Mouse (Mus musculus): ENCODE measurements around the gene Micu2. TPM values are rescaled to one million over a fixed set of nuclear protein-coding genes. Genes with fewer than 3 reads are reported as not detected.
A peak's percentile ranks its signal among the peaks of the same experiment; 100 is the strongest.

The Micu2 gene
- polyA plus RNA-seq, 1 experiment from 2014 or later: 46.5 TPM

GRCm38 (mm10) chr14:57890011-57890842, 108.8 kb downstream of the Micu2 start, which contains the start of gene Zdhhc20:
Gene Zdhhc20, minus strand, starts transcription at chr14:57890276.
- Histone ChIP-seq H3K27ac (ENCODE audit: low read depth, low read length) (peak within 1 kb of the TSS; percentile 82), H3K9ac (replicated peaks; ENCODE audit: low read depth, low read length) (peak within 1 kb of the TSS; percentile 92), H3K27me3 (ENCODE audit: control insufficient read depth, insufficient read depth, low read length) (no peaks in the 10 kb centered on the region), H3K4me2 (ENCODE audit: low read depth, low read length) (peak within 1 kb of the TSS; percentile 63), H3K36me3 (ENCODE audit: control insufficient read depth, insufficient read depth, low read length) (no peaks in the 10 kb centered on the region), H3K4me3 (ENCODE audit: low read depth, low read length) (peak within 1 kb of the TSS; percentile 90), H3K9me3 (ENCODE audit: control insufficient read depth, low read length) (no peaks in the 10 kb centered on the region), H3K4me1 (ENCODE audit: control insufficient read depth, insufficient read depth, low read length) (peaks cover 11% of the 10 kb centered on the region; the same call in 1 of the 2 replicates)
- peak; percentile 94 for ATAC-seq (ENCODE audit: low read depth)
- WGBS: 4% methylated on average over 54 of the region's 65 CpGs

GRCm38 (mm10) chr14:57889541-57890010, 109.5 kb downstream of the Micu2 start:
- H3K9ac ChIP-seq (replicated peaks; ENCODE audit: low read depth, low read length): peak overlapping the region; percentile 92
- peak overlapping the region; percentile 82 for H3K27ac ChIP-seq (ENCODE audit: low read depth, low read length)
- WGBS: under 1% methylated on average over 37 of the region's 37 CpGs
- H3K36me3 ChIP-seq (ENCODE audit: control insufficient read depth, insufficient read depth, low read length): no peaks in the 10 kb centered on the region
- peak overlapping the region; percentile 63 for H3K4me2 ChIP-seq (ENCODE audit: low read depth, low read length)
- H3K4me3 ChIP-seq (ENCODE audit: low read depth, low read length): peak overlapping the region; percentile 90
- H3K4me1 ChIP-seq (ENCODE audit: control insufficient read depth, insufficient read depth, low read length): peaks cover 11% of the 10 kb centered on the region; the same call in 1 of the 2 replicates
- H3K9me3 ChIP-seq (ENCODE audit: control insufficient read depth, low read length): no peaks in the 10 kb centered on the region
- peak; percentile 18 for ATAC-seq (ENCODE audit: low read depth)
- H3K27me3 ChIP-seq (ENCODE audit: control insufficient read depth, insufficient read depth, low read length): no peaks in the 10 kb centered on the region

- ATAC-seq (ENCODE audit: low read depth): no peak
- peaks cover 14% of the 10 kb centered on the region; the same call in 1 of the 2 replicates for H3K4me1 ChIP-seq (ENCODE audit: control insufficient read depth, insufficient read depth, low read length)
- no peaks in the 10 kb centered on the region for H3K9me3 ChIP-seq (ENCODE audit: control insufficient read depth, low read length)
- no peaks in the 10 kb centered on the region for H3K27me3 ChIP-seq (ENCODE audit: control insufficient read depth, insufficient read depth, low read length)
- no peak overlapping the region for H3K9ac ChIP-seq (replicated peaks; ENCODE audit: low read depth, low read length)
- H3K4me3 ChIP-seq (ENCODE audit: low read depth, low read length): no peak overlapping the region
- H3K27ac ChIP-seq (ENCODE audit: low read depth, low read length): no peak overlapping the region
- H3K36me3 ChIP-seq (ENCODE audit: control insufficient read depth, insufficient read depth, low read length): no peaks in the 10 kb centered on the region
- 68% methylated on average over 8 of the region's 8 CpGs for WGBS
- H3K4me2 ChIP-seq (ENCODE audit: low read depth, low read length): no peak overlapping the region
Measured at GRCm38 (mm10) chr14:57887171-57887570, 111.9 kb downstream of the Micu2 start.

GRCm38 (mm10) chr14:57886032-57886431, 113.0 kb downstream of the Micu2 start:
- H3K4me3 ChIP-seq (ENCODE audit: low read depth, low read length): no peak overlapping the region
- no peaks in the 10 kb centered on the region for H3K9me3 ChIP-seq (ENCODE audit: control insufficient read depth, low read length)
- no peak for ATAC-seq (ENCODE audit: low read depth)
- no peak overlapping the region for H3K27ac ChIP-seq (ENCODE audit: low read depth, low read length)
- 87% methylated on average over 2 of the region's 2 CpGs for WGBS
- H3K9ac ChIP-seq (replicated peaks; ENCODE audit: low read depth, low read length): no peak overlapping the region
- no peaks in the 10 kb centered on the region for H3K27me3 ChIP-seq (ENCODE audit: control insufficient read depth, insufficient read depth, low read length)
- H3K4me2 ChIP-seq (ENCODE audit: low read depth, low read length): no peak overlapping the region
- H3K4me1 ChIP-seq (ENCODE audit: control insufficient read depth, insufficient read depth, low read length): peaks cover 14% of the 10 kb centered on the region; the same call in 1 of the 2 replicates
- no peaks in the 10 kb centered on the region for H3K36me3 ChIP-seq (ENCODE audit: control insufficient read depth, insufficient read depth, low read length)

DNA sequence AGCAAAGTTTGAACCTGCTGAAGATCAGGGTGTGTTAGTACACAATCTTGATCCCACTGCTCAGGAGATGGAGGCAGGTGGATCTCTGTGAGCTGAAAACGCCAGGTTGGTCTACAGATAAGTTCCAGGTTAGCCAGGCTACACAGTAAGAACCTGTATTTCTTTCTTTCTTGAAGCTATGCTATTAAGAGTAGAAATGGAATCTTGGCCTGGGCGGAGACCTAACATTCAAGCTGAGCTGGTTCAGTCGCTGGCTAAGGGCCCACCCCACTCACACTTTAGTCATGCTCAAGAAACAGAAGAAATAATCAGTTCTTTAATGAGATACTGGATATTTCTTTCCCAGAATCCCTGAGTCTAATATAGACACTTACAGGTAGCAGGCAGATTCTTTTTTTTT, 115.7 kb downstream of the Micu2 start:
- H3K4me3 ChIP-seq (ENCODE audit: low read depth, low read length): no peak overlapping the region

DNA sequence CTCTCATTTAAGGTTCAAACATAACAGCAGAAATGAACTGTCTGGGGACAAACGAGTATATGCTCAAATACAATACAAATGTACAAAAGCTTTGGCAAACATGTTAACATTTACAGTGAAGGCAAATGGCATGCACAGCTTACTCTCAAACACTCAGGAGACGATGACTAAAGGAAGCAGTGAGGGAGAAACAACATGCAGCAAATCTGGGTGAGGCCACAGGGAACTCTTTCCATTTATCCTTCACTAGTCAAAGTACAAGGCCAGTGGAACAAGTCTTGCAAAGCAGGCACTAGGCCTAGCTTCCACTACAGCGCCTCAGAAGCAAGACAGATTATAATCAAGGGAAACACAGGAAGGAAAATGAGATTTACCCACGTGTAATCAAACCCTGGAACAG, 116.3 kb downstream of the Micu2 start:
- no peak overlapping the region for H3K27ac ChIP-seq (ENCODE audit: low read depth, low read length)
- H3K4me1 ChIP-seq (ENCODE audit: control insufficient read depth, insufficient read depth, low read length): peaks cover 7% of the 10 kb centered on the region; the same call in 1 of the 2 replicates
- H3K9ac ChIP-seq (replicated peaks; ENCODE audit: low read depth, low read length): no peak overlapping the region
- no peaks in the 10 kb centered on the region for H3K9me3 ChIP-seq (ENCODE audit: control insufficient read depth, low read length)
- no peak for ATAC-seq (ENCODE audit: low read depth)
- H3K27me3 ChIP-seq (ENCODE audit: control insufficient read depth, insufficient read depth, low read length): no peaks in the 10 kb centered on the region
- no peak overlapping the region for H3K4me2 ChIP-seq (ENCODE audit: low read depth, low read length)
- 72% methylated on average over 4 of the region's 4 CpGs for WGBS
- H3K4me3 ChIP-seq (ENCODE audit: low read depth, low read length): no peak overlapping the region
- no peaks in the 10 kb centered on the region for H3K36me3 ChIP-seq (ENCODE audit: control insufficient read depth, insufficient read depth, low read length)

More for the DNA sequence above, 115.7 kb downstream of the Micu2 start:
- Histone ChIP-seq H3K4me1 (ENCODE audit: control insufficient read depth, insufficient read depth, low read length) (peaks cover 13% of the 10 kb centered on the region; the same call in 1 of the 2 replicates), H3K27me3 (ENCODE audit: control insufficient read depth, insufficient read depth, low read length) (no peaks in the 10 kb centered on the region), H3K27ac (ENCODE audit: low read depth, low read length) (no peak overlapping the region), H3K9me3 (ENCODE audit: control insufficient read depth, low read length) (no peaks in the 10 kb centered on the region), H3K4me2 (ENCODE audit: low read depth, low read length) (no peak overlapping the region), H3K36me3 (ENCODE audit: control insufficient read depth, insufficient read depth, low read length) (no peaks in the 10 kb centered on the region), H3K9ac (replicated peaks; ENCODE audit: low read depth, low read length) (no peak overlapping the region)
- no peak for ATAC-seq (ENCODE audit: low read depth)
- WGBS: 95% methylated on average over 3 of the region's 3 CpGs

GRCm38 (mm10) chr14:57881793-57882192, 117.3 kb downstream of the Micu2 start:
- 52% methylated on average over 4 of the region's 4 CpGs for WGBS
- Histone ChIP-seq H3K27me3 (ENCODE audit: control insufficient read depth, insufficient read depth, low read length) (no peaks in the 10 kb centered on the region), H3K9me3 (ENCODE audit: control insufficient read depth, low read length) (no peaks in the 10 kb centered on the region), H3K27ac (ENCODE audit: low read depth, low read length) (no peak overlapping the region), H3K4me2 (ENCODE audit: low read depth, low read length) (no peak overlapping the region), H3K9ac (replicated peaks; ENCODE audit: low read depth, low read length) (no peak overlapping the region), H3K36me3 (ENCODE audit: control insufficient read depth, insufficient read depth, low read length) (no peaks in the 10 kb centered on the region), H3K4me3 (ENCODE audit: low read depth, low read length) (no peak overlapping the region), H3K4me1 (ENCODE audit: control insufficient read depth, insufficient read depth, low read length) (0 out of 2 replicates have a peak, but pooled peaks cover 3% of the 10 kb centered on the region)
- ATAC-seq (ENCODE audit: low read depth): peak; percentile 49; the same call in 1 of the 2 replicates

DNA sequence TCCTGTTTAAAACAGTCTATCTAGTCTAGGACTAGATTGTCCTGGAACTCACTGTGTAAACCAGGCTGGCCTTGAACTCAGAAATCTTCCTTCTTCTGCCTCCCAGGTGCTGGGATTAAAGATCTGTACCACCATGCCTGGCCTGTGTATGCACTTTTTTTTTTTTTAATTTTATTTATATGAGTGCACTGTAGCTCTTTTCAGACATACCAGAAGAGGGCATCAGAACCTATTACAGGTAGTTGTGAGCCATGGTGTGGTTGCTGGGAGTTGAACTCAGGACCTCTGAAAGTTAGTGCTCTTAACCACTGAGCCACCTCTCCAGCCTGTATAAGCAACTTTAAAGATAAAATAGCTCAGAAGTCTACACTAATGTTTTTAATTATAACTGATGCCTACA, 118.0 kb downstream of the Micu2 start:
- no peak for ATAC-seq (ENCODE audit: low read depth)
- Histone ChIP-seq H3K4me1 (ENCODE audit: control insufficient read depth, insufficient read depth, low read length) (0 out of 2 replicates have a peak, but pooled peaks cover 3% of the 10 kb centered on the region), H3K27ac (ENCODE audit: low read depth, low read length) (no peak overlapping the region), H3K4me3 (ENCODE audit: low read depth, low read length) (no peak overlapping the region), H3K27me3 (ENCODE audit: control insufficient read depth, insufficient read depth, low read length) (no peaks in the 10 kb centered on the region), H3K36me3 (ENCODE audit: control insufficient read depth, insufficient read depth, low read length) (no peaks in the 10 kb centered on the region), H3K4me2 (ENCODE audit: low read depth, low read length) (no peak overlapping the region), H3K9me3 (ENCODE audit: control insufficient read depth, low read length) (no peaks in the 10 kb centered on the region), H3K9ac (replicated peaks; ENCODE audit: low read depth, low read length) (no peak overlapping the region)

DNA sequence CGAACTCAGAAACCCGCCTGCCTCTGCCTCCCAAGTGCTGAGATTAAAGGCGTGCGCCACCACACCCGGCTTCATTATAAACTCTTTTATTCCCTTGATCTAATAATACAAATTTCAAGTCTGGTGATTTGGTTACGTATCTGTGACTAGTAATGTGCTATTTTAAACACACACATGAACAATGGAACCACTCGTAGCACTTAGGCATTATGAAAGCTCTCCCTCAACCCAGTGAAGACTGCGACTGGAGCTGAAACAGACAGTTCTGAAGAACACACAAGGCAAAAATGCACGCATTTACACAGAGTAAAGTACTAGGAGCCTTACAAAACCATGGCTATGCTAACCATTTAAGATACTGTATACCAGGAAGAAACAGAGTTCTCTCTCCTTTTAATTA, 121.1 kb downstream of the Micu2 start:
- H3K9ac ChIP-seq (replicated peaks; ENCODE audit: low read depth, low read length): no peak overlapping the region
- H3K4me2 ChIP-seq (ENCODE audit: low read depth, low read length): no peak overlapping the region
- WGBS: 95% methylated on average over 9 of the region's 9 CpGs

More for the DNA sequence above, 121.1 kb downstream of the Micu2 start:
- Histone ChIP-seq H3K4me3 (ENCODE audit: low read depth, low read length) (no peak overlapping the region), H3K27me3 (ENCODE audit: control insufficient read depth, insufficient read depth, low read length) (no peaks in the 10 kb centered on the region), H3K4me1 (ENCODE audit: control insufficient read depth, insufficient read depth, low read length) (0 out of 2 replicates have a peak, but pooled peaks cover 3% of the 10 kb centered on the region), H3K27ac (ENCODE audit: low read depth, low read length) (no peak overlapping the region), H3K9me3 (ENCODE audit: control insufficient read depth, low read length) (no peaks in the 10 kb centered on the region), H3K36me3 (ENCODE audit: control insufficient read depth, insufficient read depth, low read length) (0 out of 2 replicates have a peak, but pooled peaks cover 4% of the 10 kb centered on the region)
- ATAC-seq (ENCODE audit: low read depth): no peak
